Mouse (Mus musculus): ENCODE measurements around the gene Tbl1xr1. TPM values are rescaled to one million over a fixed set of nuclear protein-coding genes. Genes with fewer than 3 reads are reported as not detected.

The Tbl1xr1 gene
- polyA plus RNA-seq, 1 experiment from 2014 or later: 5.0 TPM

GRCm38 (mm10) chr3:22171526-22171925 lies 95.1 kb downstream of the Tbl1xr1 start:
- H3K4me2 ChIP-seq: no peak overlapping the region
- WGBS (ENCODE audit: insufficient replicate concordance): 88% methylated on average over 8 of the region's 8 CpGs
- no peak overlapping the region for H3K27ac ChIP-seq
- ATAC-seq (ENCODE audit: low read depth) (no peak), DNase-seq (no peak)
- H3K9ac ChIP-seq: no peak overlapping the region
- H3K4me3 ChIP-seq (replicated peaks): no peak overlapping the region
- H3K4me1 ChIP-seq (replicated peaks): peaks cover 3% of the 10 kb centered on the region; the same call in 1 of the 2 replicates
- H3K27me3 ChIP-seq: no peaks in the 10 kb centered on the region
- H3K36me3 ChIP-seq: no peaks in the 10 kb centered on the region
- H3K9me3 ChIP-seq (replicated peaks): no peaks in the 10 kb centered on the region

GRCm38 (mm10) chr3:22172410-22172809 lies 96.0 kb downstream of the Tbl1xr1 start:
- Histone ChIP-seq H3K27me3 (no peaks in the 10 kb centered on the region), H3K9ac (no peak overlapping the region), H3K4me1 (replicated peaks) (peaks cover 3% of the 10 kb centered on the region; the same call in 1 of the 2 replicates), H3K27ac (no peak overlapping the region), H3K4me2 (no peak overlapping the region), H3K36me3 (no peaks in the 10 kb centered on the region), H3K4me3 (replicated peaks) (no peak overlapping the region), H3K9me3 (replicated peaks) (no peaks in the 10 kb centered on the region)
- DNase-seq (no peak), ATAC-seq (ENCODE audit: low read depth) (no peak)
- 63% methylated on average over 2 of the region's 2 CpGs for WGBS (ENCODE audit: insufficient replicate concordance)

- no peaks in the 10 kb centered on the region for H3K36me3 ChIP-seq
- H3K4me1 ChIP-seq (replicated peaks): peaks cover 5% of the 10 kb centered on the region; the same call in 1 of the 2 replicates
- ATAC-seq (ENCODE audit: low read depth) (no peak), DNase-seq (no peak)
- H3K4me2 ChIP-seq: no peak overlapping the region
- H3K27me3 ChIP-seq: no peaks in the 10 kb centered on the region
- 68% methylated on average over 5 of the region's 5 CpGs for WGBS (ENCODE audit: insufficient replicate concordance)
- H3K27ac ChIP-seq: no peak overlapping the region
- H3K9ac ChIP-seq: no peak overlapping the region
- H3K9me3 ChIP-seq (replicated peaks): no peaks in the 10 kb centered on the region
- no peak overlapping the region for H3K4me3 ChIP-seq (replicated peaks)
These were observed 96.7 kb downstream of the Tbl1xr1 start for GRCm38 (mm10) chr3:22173171-22173570.

GRCm38 (mm10) chr3:22174232-22174631 lies 97.8 kb downstream of the Tbl1xr1 start:
- no peak overlapping the region for H3K27ac ChIP-seq
- no peaks in the 10 kb centered on the region for H3K9me3 ChIP-seq (replicated peaks)
- DNase-seq: no peak
- H3K4me1 ChIP-seq (replicated peaks): peaks cover 5% of the 10 kb centered on the region; the same call in 1 of the 2 replicates
- no peaks in the 10 kb centered on the region for H3K27me3 ChIP-seq
- no peak overlapping the region for H3K4me3 ChIP-seq (replicated peaks)
- no peaks in the 10 kb centered on the region for H3K36me3 ChIP-seq
- WGBS (ENCODE audit: insufficient replicate concordance): 88% methylated on average over 4 of the region's 4 CpGs
- no peak overlapping the region for H3K4me2 ChIP-seq
- no peak for ATAC-seq (ENCODE audit: low read depth)
- no peak overlapping the region for H3K9ac ChIP-seq

- no peaks in the 10 kb centered on the region for H3K9me3 ChIP-seq (replicated peaks)
- DNase-seq: no peak
- 0 out of 2 replicates have a peak, but pooled peaks cover 3% of the 10 kb centered on the region for H3K4me1 ChIP-seq (replicated peaks)
- no peak overlapping the region for H3K4me2 ChIP-seq
- H3K9ac ChIP-seq: no peak overlapping the region
- H3K4me3 ChIP-seq (replicated peaks): no peak overlapping the region
- no peak overlapping the region for H3K27ac ChIP-seq
- H3K36me3 ChIP-seq: no peaks in the 10 kb centered on the region
- ATAC-seq (ENCODE audit: low read depth): no peak
- no peaks in the 10 kb centered on the region for H3K27me3 ChIP-seq
- 54% methylated on average over 4 of the region's 4 CpGs for WGBS (ENCODE audit: insufficient replicate concordance)
These were observed 103.6 kb downstream of the Tbl1xr1 start for GRCm38 (mm10) chr3:22180076-22180475.

- ATAC-seq (ENCODE audit: low read depth): no peak
- H3K4me3 ChIP-seq (replicated peaks): no peak overlapping the region
- WGBS (ENCODE audit: insufficient replicate concordance): 80% methylated on average over 2 of the region's 2 CpGs
- H3K9ac ChIP-seq: no peak overlapping the region
- DNase-seq: no peak
- 0 out of 2 replicates have a peak, but pooled peaks cover 3% of the 10 kb centered on the region for H3K4me1 ChIP-seq (replicated peaks)
- no peaks in the 10 kb centered on the region for H3K27me3 ChIP-seq
- no peak overlapping the region for H3K4me2 ChIP-seq
- no peaks in the 10 kb centered on the region for H3K36me3 ChIP-seq
- H3K9me3 ChIP-seq (replicated peaks): no peaks in the 10 kb centered on the region
- H3K27ac ChIP-seq: no peak overlapping the region
These were observed 104.6 kb downstream of the Tbl1xr1 start for GRCm38 (mm10) chr3:22181026-22181425.

- peaks cover 11% of the 10 kb centered on the region for H3K36me3 ChIP-seq
- H3K4me2 ChIP-seq: no peak overlapping the region
- no peak for ATAC-seq (ENCODE audit: low read depth)
- no peaks in the 10 kb centered on the region for H3K27me3 ChIP-seq
- no peaks in the 10 kb centered on the region for H3K4me1 ChIP-seq (replicated peaks)
- H3K4me3 ChIP-seq (replicated peaks): no peak overlapping the region
- 81% methylated on average over 4 of the region's 4 CpGs for WGBS (ENCODE audit: insufficient replicate concordance)
- H3K9ac ChIP-seq: no peak overlapping the region
- no peak for DNase-seq
- no peak overlapping the region for H3K27ac ChIP-seq
- H3K9me3 ChIP-seq (replicated peaks): no peaks in the 10 kb centered on the region
These were observed 108.8 kb downstream of the Tbl1xr1 start for GRCm38 (mm10) chr3:22185265-22185664.

- Histone ChIP-seq H3K9me3 (replicated peaks) (no peaks in the 10 kb centered on the region), H3K27ac (no peak overlapping the region), H3K9ac (no peak overlapping the region), H3K4me3 (replicated peaks) (no peak overlapping the region), H3K27me3 (no peaks in the 10 kb centered on the region), H3K4me1 (replicated peaks) (no peaks in the 10 kb centered on the region), H3K4me2 (no peak overlapping the region), H3K36me3 (peaks cover 35% of the 10 kb centered on the region)
- no peak for ATAC-seq (ENCODE audit: low read depth)
- DNase-seq: no peak
These were observed 114.0 kb downstream of the Tbl1xr1 start for GRCm38 (mm10) chr3:22190498-22190897.

GRCm38 (mm10) chr3:22192931-22193330 lies 116.5 kb downstream of the Tbl1xr1 start:
- H3K27me3 ChIP-seq: no peaks in the 10 kb centered on the region
- peaks cover 49% of the 10 kb centered on the region for H3K36me3 ChIP-seq
- no peak overlapping the region for H3K4me3 ChIP-seq (replicated peaks)
- H3K9me3 ChIP-seq (replicated peaks): no peaks in the 10 kb centered on the region
- H3K9ac ChIP-seq: no peak overlapping the region
- 86% methylated on average over 5 of the region's 5 CpGs for WGBS (ENCODE audit: insufficient replicate concordance)
- ATAC-seq (ENCODE audit: low read depth) (no peak), DNase-seq (no peak)
- no peak overlapping the region for H3K4me2 ChIP-seq
- H3K4me1 ChIP-seq (replicated peaks): no peaks in the 10 kb centered on the region
- no peak overlapping the region for H3K27ac ChIP-seq

GRCm38 (mm10) chr3:22194185-22194856 lies 117.9 kb downstream of the Tbl1xr1 start:
- no peaks in the 10 kb centered on the region for H3K4me1 ChIP-seq (replicated peaks)
- H3K4me3 ChIP-seq (replicated peaks): no peak overlapping the region
- no peak overlapping the region for H3K4me2 ChIP-seq
- no peak overlapping the region for H3K9ac ChIP-seq
- ATAC-seq (ENCODE audit: low read depth) (no peak), DNase-seq (no peak)
- no peaks in the 10 kb centered on the region for H3K27me3 ChIP-seq
- 75% methylated on average over 7 of the region's 7 CpGs for WGBS (ENCODE audit: insufficient replicate concordance)
- no peak overlapping the region for H3K27ac ChIP-seq
- peaks cover 56% of the 10 kb centered on the region for H3K36me3 ChIP-seq
- no peaks in the 10 kb centered on the region for H3K9me3 ChIP-seq (replicated peaks)

- H3K9ac ChIP-seq: no peak overlapping the region
- H3K4me1 ChIP-seq (replicated peaks): no peaks in the 10 kb centered on the region
- H3K27ac ChIP-seq: no peak overlapping the region
- no peaks in the 10 kb centered on the region for H3K27me3 ChIP-seq
- no peak overlapping the region for H3K4me2 ChIP-seq
- ATAC-seq (ENCODE audit: low read depth) (no peak), DNase-seq (no peak)
- H3K36me3 ChIP-seq: peaks cover 53% of the 10 kb centered on the region
- H3K4me3 ChIP-seq (replicated peaks): no peak overlapping the region
- H3K9me3 ChIP-seq (replicated peaks): no peaks in the 10 kb centered on the region
- 61% methylated on average over 1 of the region's 1 CpGs for WGBS (ENCODE audit: insufficient replicate concordance)
These were observed 122.3 kb downstream of the Tbl1xr1 start for GRCm38 (mm10) chr3:22198802-22199201.

- Histone ChIP-seq H3K9me3 (replicated peaks) (no peaks in the 10 kb centered on the region), H3K36me3 (peaks cover 39% of the 10 kb centered on the region), H3K4me1 (replicated peaks) (no peaks in the 10 kb centered on the region), H3K4me3 (replicated peaks) (no peak overlapping the region), H3K9ac (no peak overlapping the region), H3K27ac (no peak overlapping the region), H3K4me2 (no peak overlapping the region), H3K27me3 (no peaks in the 10 kb centered on the region)
- DNase-seq (no peak), ATAC-seq (ENCODE audit: low read depth) (no peak)
- 81% methylated on average over 3 of the region's 3 CpGs for WGBS (ENCODE audit: insufficient replicate concordance)
These were observed 127.7 kb downstream of the Tbl1xr1 start for GRCm38 (mm10) chr3:22204186-22204585.

Data from liver, embryonic 13.5 days (tissue).